Mouse (Mus musculus) CH12.LX (cell line): ENCODE measurements around the gene Tvp23b. TPM values are rescaled to one million over a fixed set of nuclear protein-coding genes. Genes with fewer than 3 reads are reported as not detected.

ENCODE experiments used
- DNase-seq: peaks from one replicate; pipeline ENCODE4 v3.0.0-alpha.2; 2013; ENCODE audit errors: extremely low read depth
- H3K27ac ChIP-seq: 2 replicates; pipeline ENCODE4 v1.5.1; 2012; ENCODE audit warnings: low read depth, mild to moderate bottlenecking, control low read depth, moderate library complexity; ENCODE audit not compliant: insufficient read depth
- H3K27me3 ChIP-seq: replicated peaks from 2 replicates; pipeline ENCODE3; 2012; ENCODE audit warnings: inconsistent platforms
- H3K36me3 ChIP-seq, 2 experiments: replicated peaks in 1 of 2; 2 replicates each; pipeline versions ENCODE3 to v1.6.1; 2012; ENCODE audit warnings: inconsistent platforms in 1 of 2, low read length in 1 of 2, mild to moderate bottlenecking in 1 of 2, mixed read lengths in 1 of 2, moderate library complexity in 1 of 2; ENCODE audit not compliant: control insufficient read depth in 1 of 2, insufficient read depth in 1 of 2
- H3K4me1 ChIP-seq, 2 experiments: 2 replicates each; pipeline ENCODE4 v1.6.1; 2012; ENCODE audit warnings: inconsistent platforms in 1 of 2, moderate library complexity in 1 of 2; ENCODE audit not compliant: insufficient read depth in 2 of 2, control insufficient read depth in 1 of 2
- H3K4me2 ChIP-seq: 2 replicates; pipeline ENCODE4 v1.6.1; 2012; ENCODE audit warnings: low read depth, mild to moderate bottlenecking, control low read depth; ENCODE audit not compliant: poor library complexity, insufficient read depth, severe bottlenecking
- H3K4me3 ChIP-seq, 3 experiments: fragments of 150-350 bp in 1 of 3; sonication (generic) in 1 of 3; replicated peaks in 1 of 3; 2 replicates each; pipeline versions ENCODE3 to v1.5.1; 2011 to 2012; ENCODE audit warnings: low read depth in 2 of 3, low read length in 2 of 3, mild to moderate bottlenecking in 2 of 3, moderate library complexity in 2 of 3, control low read depth in 1 of 3, improper control_type of control experiment in 1 of 3, inconsistent platforms in 1 of 3, mixed read lengths in 1 of 3; ENCODE audit not compliant: poor library complexity in 1 of 3
- H3K79me2 ChIP-seq: replicated peaks from 2 replicates; pipeline ENCODE4 v1.6.1; 2012; ENCODE audit warnings: mild to moderate bottlenecking, moderate library complexity; ENCODE audit not compliant: control insufficient read depth, poor library complexity, insufficient read depth, severe bottlenecking; ENCODE audit errors: extremely low read depth
- H3K9ac ChIP-seq: 2 replicates; pipeline ENCODE4 v1.6.1; 2012; ENCODE audit warnings: low read depth, mild to moderate bottlenecking, control low read depth, moderate library complexity; ENCODE audit not compliant: insufficient read depth
- H3K9me3 ChIP-seq: replicated peaks from 2 replicates; pipeline ENCODE3; 2012; ENCODE audit warnings: low read length, inconsistent platforms, mixed read lengths
- BHLHE40 ChIP-seq: IDR thresholded peaks from 2 replicates; pipeline ENCODE4 v1.6.1; 2011; ENCODE audit warnings: mild to moderate bottlenecking, low read depth, low read length, improper control_type of control experiment
- CHD1 ChIP-seq: IDR thresholded peaks from 2 replicates; pipeline ENCODE4 v1.6.1; 2012; ENCODE audit warnings: low read depth, low read length, improper control_type of control experiment, inconsistent platforms
- CTCF ChIP-seq, 2 experiments: IDR thresholded peaks in 1 of 2; conservative IDR thresholded peaks in 1 of 2; 2 replicates each; pipeline ENCODE4 v1.5.1; 2011 to 2012; ENCODE audit warnings: low read depth in 2 of 2, low read length in 2 of 2, improper control_type of control experiment in 1 of 2, inconsistent platforms in 1 of 2, mild to moderate bottlenecking in 1 of 2, moderate library complexity in 1 of 2
- E2F4 ChIP-seq: IDR thresholded peaks from 2 replicates; pipeline ENCODE4 v1.6.1; 2011; ENCODE audit warnings: low read depth, low read length, improper control_type of control experiment; ENCODE audit not compliant: insufficient replicate concordance
- ETS1 ChIP-seq: conservative IDR thresholded peaks from 2 replicates; pipeline ENCODE4 v1.6.1; 2012; ENCODE audit warnings: low read depth, mild to moderate bottlenecking, inconsistent platforms, low read length, improper control_type of control experiment, moderate library complexity
- IRF4 ChIP-seq: IDR thresholded peaks from 2 replicates; pipeline ENCODE4 v1.6.1; 2014; ENCODE audit warnings: low read depth, mild to moderate bottlenecking, inconsistent platforms, low read length, improper control_type of control experiment
- JUN ChIP-seq: IDR thresholded peaks from 2 replicates; pipeline ENCODE4 v1.6.1; 2011; ENCODE audit warnings: low read depth, mild to moderate bottlenecking, low read length, improper control_type of control experiment, moderate library complexity; ENCODE audit not compliant: insufficient read depth
- JUND ChIP-seq: conservative IDR thresholded peaks from 2 replicates; pipeline ENCODE4 v1.6.1; 2011; ENCODE audit warnings: low read depth, low read length, improper control_type of control experiment
- MAFK ChIP-seq: IDR thresholded peaks from 2 replicates; pipeline ENCODE4 v1.6.1; 2011; ENCODE audit warnings: low read length, improper control_type of control experiment; ENCODE audit not compliant: insufficient replicate concordance
- MAX ChIP-seq: IDR thresholded peaks from 2 replicates; pipeline ENCODE4 v1.6.1; 2011; ENCODE audit warnings: low read length, improper control_type of control experiment
- MAZ ChIP-seq: IDR thresholded peaks from 2 replicates; pipeline ENCODE4 v1.6.1; 2012; ENCODE audit warnings: low read depth, mild to moderate bottlenecking, inconsistent platforms, low read length, improper control_type of control experiment, moderate library complexity
- MEF2A ChIP-seq: IDR thresholded peaks from 2 replicates; pipeline ENCODE4 v1.6.1; 2014; ENCODE audit warnings: low read depth, mild to moderate bottlenecking, inconsistent platforms, low read length, improper control_type of control experiment, borderline replicate concordance
- MXI1 ChIP-seq: IDR thresholded peaks from 2 replicates; pipeline ENCODE4 v1.6.1; 2011; ENCODE audit warnings: mild to moderate bottlenecking, low read depth, low read length, improper control_type of control experiment
- NELFE ChIP-seq: IDR thresholded peaks from 2 replicates; pipeline ENCODE4 v1.6.1; 2011; ENCODE audit warnings: low read depth, low read length, improper control_type of control experiment
- POLR2AphosphoS2 ChIP-seq: IDR thresholded peaks from 2 replicates; pipeline ENCODE4 v1.6.1; 2011; ENCODE audit warnings: low read depth, low read length, improper control_type of control experiment
- RAD21 ChIP-seq: IDR thresholded peaks from 2 replicates; pipeline ENCODE4 v1.6.1; 2011; ENCODE audit warnings: low read depth, mild to moderate bottlenecking, low read length, improper control_type of control experiment, moderate library complexity
- RCOR1 ChIP-seq: conservative IDR thresholded peaks from 2 replicates; pipeline ENCODE4 v1.6.1; 2012; ENCODE audit warnings: low read depth, mild to moderate bottlenecking, inconsistent platforms, low read length, improper control_type of control experiment
- SMC3 ChIP-seq: IDR thresholded peaks from 2 replicates; pipeline ENCODE4 v1.6.1; 2011; ENCODE audit warnings: low read depth, low read length, improper control_type of control experiment
- TCF12 ChIP-seq: IDR thresholded peaks from 2 replicates; pipeline ENCODE4 v1.6.1; 2014; ENCODE audit warnings: low read depth, mild to moderate bottlenecking, inconsistent platforms, low read length, improper control_type of control experiment
- USF1 ChIP-seq: IDR thresholded peaks from 2 replicates; pipeline ENCODE4 v1.6.1; 2014; ENCODE audit warnings: low read depth, mild to moderate bottlenecking, inconsistent platforms, low read length, improper control_type of control experiment
- ZC3H11A ChIP-seq: IDR thresholded peaks from 2 replicates; pipeline ENCODE4 v1.6.1; 2012; ENCODE audit warnings: low read depth, mild to moderate bottlenecking, inconsistent platforms, low read length, improper control_type of control experiment
- ZKSCAN1 ChIP-seq: IDR thresholded peaks from 2 replicates; pipeline ENCODE4 v1.6.1; 2012; ENCODE audit warnings: low read depth, inconsistent platforms, low read length, improper control_type of control experiment, borderline replicate concordance
- ZNF384 ChIP-seq: IDR thresholded peaks from 2 replicates; pipeline ENCODE4 v1.6.1; 2012; ENCODE audit warnings: low read depth, low read length, improper control_type of control experiment, inconsistent platforms
- dilution Hi-C: fragments of 300-500 bp; cut with MboI; formaldehyde crosslinking; loops from 2 replicates; pipeline ENCODE4 v1.14.3; 2020; ENCODE audit warnings: low sequenced_read_pairs; ENCODE audit not compliant: extremely low pct_unique_long_range_greater_than_20kb, extremely low pct_ligation_motif_present
- in situ Hi-C: fragments of 300-500 bp; cut with MboI; formaldehyde crosslinking; loops from 3 replicates; pipeline ENCODE4 v1.14.3; 2019; ENCODE audit warnings: low sequenced_read_pairs, low pct_ligation_motif_present, low pct_unique_long_range_greater_than_20kb, mixed read lengths
- polyA plus RNA-seq: library from polyadenylated mRNA; unstranded; fragments of >175 nt; gene quantifications from 2 replicates; pipeline ENCODE4 v1.2.1, GENCODE M21; 2012; ENCODE audit warnings: low read depth; ENCODE audit not compliant: insufficient read length
- total RNA-seq, 2 experiments: library from RNA; depleted of rRNA; stranded (reverse); fragments of 300-350 nt in 1 of 2; fragments of >200 nt in 1 of 2; gene quantifications; 2 replicates each; pipeline ENCODE4 v1.2.3; 2012 to 2014

The Tvp23b gene
- total and polyA plus RNA-seq, 3 experiments, result 40.9 to 68.7 (median 62.2) TPM

DNA sequence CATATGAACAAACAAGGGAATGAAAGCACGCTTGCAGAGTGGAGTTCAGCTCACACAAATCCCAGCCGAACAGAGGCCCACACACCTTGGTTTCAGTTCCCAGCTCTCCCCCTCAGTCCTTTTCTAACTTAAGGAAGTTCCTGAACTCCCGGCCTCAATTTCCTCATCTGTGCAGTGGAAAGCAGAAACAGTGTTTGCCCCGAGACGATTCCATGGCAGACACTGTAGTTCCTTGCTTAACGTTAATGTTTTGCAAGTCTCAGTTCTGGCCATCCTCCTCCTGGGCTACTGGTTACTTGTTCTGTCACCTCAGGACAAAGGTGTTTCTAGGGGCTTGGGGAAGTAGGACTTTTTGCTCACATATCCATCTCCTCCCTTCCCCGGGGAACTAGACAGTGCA is 12.6 kb upstream of the Tvp23b start:
- DNase-seq, result no peak
- in situ Hi-C loops (no loop called here), dilution Hi-C loops (no loop called here)
- H3K27me3 ChIP-seq, result no peaks in the 10 kb centered on the region
- peak overlapping the region; percentile 21; the same call in 1 of the 2 replicates for H3K4me2 ChIP-seq
- no peaks in the 10 kb centered on the region for H3K36me3 ChIP-seq
- no peak for TF ChIP-seq MAZ
- no peak for TF ChIP-seq ZNF384
- no peak for TF ChIP-seq USF1
- no peak for TF ChIP-seq MAX
- TF ChIP-seq IRF4, result no peak
- TF ChIP-seq ETS1, result no peak
- TF ChIP-seq MEF2A, result no peak
- no peak overlapping the region for H3K4me3 ChIP-seq
- no peaks in the 10 kb centered on the region for H3K79me2 ChIP-seq
- no peak overlapping the region for H3K27ac ChIP-seq
- no peaks in the 10 kb centered on the region for H3K9me3 ChIP-seq
- H3K9ac ChIP-seq, result no peak overlapping the region
- 0 out of 4 replicates have a peak, but pooled peaks cover 0 to 6% of the 10 kb centered on the region in 2 experiments for H3K4me1 ChIP-seq

DNA sequence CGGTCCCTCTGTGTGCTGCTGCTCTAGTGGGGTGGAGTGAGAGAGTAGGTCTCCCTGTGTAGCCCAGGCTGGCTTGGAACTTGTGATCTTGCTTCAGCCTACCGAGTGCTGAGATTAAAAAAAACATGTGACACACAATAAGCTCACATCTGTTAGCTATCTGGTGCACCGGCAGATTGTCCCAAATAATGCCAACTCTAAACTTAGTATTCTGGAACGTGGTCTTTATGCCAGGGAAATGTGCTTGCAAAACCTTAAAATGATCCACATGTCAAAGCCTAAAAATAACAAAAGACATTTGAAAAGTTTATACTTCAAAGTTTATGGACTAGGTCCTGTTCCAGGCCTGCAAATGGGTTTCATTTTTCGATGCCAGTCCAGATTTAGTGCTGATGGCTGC is 10.1 kb upstream of the Tvp23b start:
- in situ Hi-C loops (no loop called here), dilution Hi-C loops (no loop called here)
- Histone ChIP-seq H3K4me1 (0 out of 4 replicates have a peak, but pooled peaks cover 0 to 6% of the 10 kb centered on the region in 2 experiments), H3K9me3 (no peaks in the 10 kb centered on the region), H3K27ac (no peak overlapping the region), H3K79me2 (no peaks in the 10 kb centered on the region), H3K27me3 (no peaks in the 10 kb centered on the region), H3K9ac (no peak overlapping the region), H3K4me3 (no peak overlapping the region), H3K36me3 (no peaks in the 10 kb centered on the region), H3K4me2 (no peak overlapping the region)
- TF ChIP-seq ETS1 (no peak), MAX (no peak), CTCF (conservative IDR thresholded peaks at IDR 0.05 in 1 of 2, IDR thresholded peaks at IDR 0.05 in 1 of 2; ENCODE audit: low read depth in 2 of 2, low read length in 2 of 2) (no peak), TCF12 (no peak), RAD21 (no peak)
- no peak for DNase-seq

GRCm38 (mm10) chr11:62869715-62870371 is 9.4 kb upstream of the Tvp23b start:
- in situ Hi-C loops (no loop called here), dilution Hi-C loops (no loop called here)
- H3K36me3 ChIP-seq, result no peaks in the 10 kb centered on the region
- no peak overlapping the region for H3K9ac ChIP-seq
- no peak for TF ChIP-seq MAFK
- TF ChIP-seq ZKSCAN1, result no peak
- no peak for TF ChIP-seq RCOR1
- TF ChIP-seq JUN, result no peak
- TF ChIP-seq MAZ, result no peak
- no peak for TF ChIP-seq ZC3H11A
- TF ChIP-seq SMC3, result no peak
- no peak for TF ChIP-seq JUND
- no peak for TF ChIP-seq E2F4
- no peak for TF ChIP-seq BHLHE40
- TF ChIP-seq CHD1, result no peak
- no peak for TF ChIP-seq NELFE
- no peak for TF ChIP-seq IRF4
- no peak for TF ChIP-seq MAX
- TF ChIP-seq MXI1, result no peak
- no peak for TF ChIP-seq POLR2AphosphoS2
- H3K27me3 ChIP-seq, result no peaks in the 10 kb centered on the region
- no peaks in the 10 kb centered on the region for H3K9me3 ChIP-seq
- no peak for DNase-seq
- no peak overlapping the region for H3K4me2 ChIP-seq
- H3K27ac ChIP-seq, result no peak overlapping the region
- no peak overlapping the region for H3K4me3 ChIP-seq
- peaks cover 0 to 10% of the 10 kb centered on the region in 2 experiments; a peak in 2 of 4 replicates for H3K4me1 ChIP-seq
- no peaks in the 10 kb centered on the region for H3K79me2 ChIP-seq
